21 mouse cellular contexts compared by ENCODE assay signal in the genomic region with DNA sequence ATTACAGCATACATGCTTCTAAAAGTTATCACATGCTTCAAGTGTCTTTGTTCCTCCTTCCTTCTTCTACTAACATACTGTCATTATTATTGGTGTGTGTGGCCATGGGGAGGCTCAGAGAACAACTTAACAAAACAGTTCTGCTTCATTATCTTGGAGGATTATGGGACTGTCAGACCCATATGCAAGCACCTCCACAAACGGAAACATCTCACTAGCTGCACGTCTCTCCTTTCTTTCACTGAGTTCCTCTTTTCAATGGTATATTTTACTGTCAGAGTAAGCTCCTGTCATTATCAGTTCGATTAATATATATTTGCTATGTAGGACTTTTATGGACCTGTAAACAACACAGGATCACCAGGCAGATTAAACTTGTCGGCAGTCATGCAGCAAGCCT. TPM values are rescaled to one million over a fixed set of nuclear protein-coding genes. Genes with fewer than 3 reads are reported as not detected.
DNase-seq lines count a peak whose midpoint lies in the region; ATAC-seq and TF ChIP-seq lines count a peak whose summit lies in the region.
"Had no signal": no experiment of that assay in that cellular context is flagged by ENCODE, and none has a peak within 500 bp of the region (broad histone marks: within the 10 kb centered on the region; RNA-seq: fewer than 3 reads in every experiment).

No protein-coding gene starts in this region.

- H3K4me1 ChIP-seq in heart, adult 2 months (ENCODE audit: control insufficient read depth, insufficient read depth, low read length), result peaks cover 1% of the 10 kb centered on the region; the same call in 1 of the 2 replicates
- peaks cover 0 to 10% of the 10 kb centered on the region in 2 experiments; a peak in 2 of 4 replicates for H3K4me1 ChIP-seq in MEL (ENCODE audit: control insufficient read depth in 1 of 2, insufficient read depth in 2 of 2, low read length in 2 of 2)
- H3K4me1 ChIP-seq: intestine, embryonic 15.5 days had no signal

- no peaks in the 10 kb centered on the region for H3K79me2 ChIP-seq in heart, adult 2 months (replicated peaks; ENCODE audit: control insufficient read depth, insufficient read depth, low read length)
- H3K79me2 ChIP-seq in MEL (ENCODE audit: control insufficient read depth, insufficient read depth, low read length, poor library complexity), result no peaks in the 10 kb centered on the region

- TF ChIP-seq CTCF in heart, adult 2 months (IDR thresholded peaks at IDR 0.05), result no peak
- no peak for TF ChIP-seq CTCF in MEL (IDR thresholded peaks at IDR 0.05 in 2 of 3, conservative IDR thresholded peaks at IDR 0.05 in 1 of 3; ENCODE audit: control insufficient read depth in 1 of 3, insufficient read depth in 1 of 3, low read depth in 2 of 3, low read length in 3 of 3, poor library complexity in 1 of 3, severe bottlenecking in 1 of 3)

- no peaks in the 10 kb centered on the region for H3K9me3 ChIP-seq in MEL (replicated peaks; ENCODE audit: insufficient read depth, low read length)
- H3K9me3 ChIP-seq: forebrain, embryonic 10.5 days; forebrain, embryonic 15.5 days; hindbrain, embryonic 10.5 days; hindbrain, embryonic 13.5 days; intestine, embryonic 15.5 days had no signal

- H3K4me3 ChIP-seq in heart, adult 2 months, result no peak overlapping the region
- peak overlapping the region; percentile 22 to 43 for H3K4me3 ChIP-seq in MEL (ENCODE audit: control insufficient read depth in 1 of 2, insufficient read depth in 1 of 2, low read depth in 2 of 2, low read length in 2 of 2)
- H3K4me3 ChIP-seq: forebrain, embryonic 10.5 days; forebrain, embryonic 15.5 days; hindbrain, embryonic 10.5 days; hindbrain, embryonic 13.5 days; intestine, embryonic 15.5 days had no signal

- no peak for TF ChIP-seq POLR2A in heart, adult 2 months (IDR thresholded peaks at IDR 0.05; ENCODE audit: insufficient read depth, low read depth, low read length)
- TF ChIP-seq POLR2A in MEL (IDR thresholded peaks at IDR 0.05; ENCODE audit: control insufficient read depth in 1 of 2, insufficient read depth in 1 of 2, low read depth in 1 of 2, low read length in 2 of 2, poor library complexity in 1 of 2), result no peak

- no peak overlapping the region for H3K9ac ChIP-seq in heart, adult 2 months (ENCODE audit: low read depth, low read length)
- H3K9ac ChIP-seq in MEL (ENCODE audit: control insufficient read depth, low read depth, low read length, poor library complexity, severe bottlenecking), result peak overlapping the region; percentile 29
- H3K9ac ChIP-seq: forebrain, embryonic 15.5 days; hindbrain, embryonic 13.5 days; intestine, embryonic 15.5 days had no signal

- H3K36me3 ChIP-seq in heart, adult 2 months (ENCODE audit: control insufficient read depth, insufficient read depth, low read length), result no peaks in the 10 kb centered on the region
- peaks cover 0 to 2% of the 10 kb centered on the region in 2 experiments; a peak in 1 of 4 replicates for H3K36me3 ChIP-seq in MEL (ENCODE audit: control insufficient read depth in 1 of 2, insufficient read depth in 2 of 2, low read length in 2 of 2)
- H3K36me3 ChIP-seq in splenic B cell, adult 2 months (ENCODE audit: control insufficient read depth, insufficient read depth, low read length, poor library complexity, severe bottlenecking), result no peaks in the 10 kb centered on the region
- H3K36me3 ChIP-seq: forebrain, embryonic 10.5 days; forebrain, embryonic 15.5 days; hindbrain, embryonic 10.5 days; hindbrain, embryonic 13.5 days; intestine, embryonic 15.5 days had no signal

- WGBS in heart, adult 2 months, result 40% methylated on average over 4 of the region's 4 CpGs

- no peak for TF ChIP-seq RAD21 in MEL (IDR thresholded peaks at IDR 0.05; ENCODE audit: low read depth, low read length)

- TF ChIP-seq EP300 in heart, adult 2 months (IDR thresholded peaks at IDR 0.05; ENCODE audit: insufficient read depth, low read depth, low read length), result no peak
- peak in 1 of 2 experiments; percentile 70; a peak in 2 of 4 replicates for TF ChIP-seq EP300 in MEL (IDR thresholded peaks at IDR 0.05; ENCODE audit: low read depth in 1 of 2, low read length in 2 of 2)

- intact Hi-C loops in heart, adult 2 months (cut with DNase I), result no loop called here

- peak; percentile 25 for ATAC-seq in granulocyte monocyte progenitor cell, adult 5-6 weeks (replicated peaks; ENCODE audit: poor library complexity, severe bottlenecking)
- ATAC-seq: intestine, embryonic 15.5 days; Patski had no signal

- no peak overlapping the region for H3K27ac ChIP-seq in heart, adult 2 months
- peak overlapping the region; percentile 60 for H3K27ac ChIP-seq in MEL (ENCODE audit: control insufficient read depth, low read depth, low read length)
- H3K27ac ChIP-seq: forebrain, embryonic 10.5 days; hindbrain, embryonic 10.5 days; hindbrain, embryonic 13.5 days; intestine, embryonic 15.5 days had no signal

- peak; percentile 36 for DNase-seq in heart, adult 11 months
- DNase-seq in heart, adult 2 months, result no peak
- DNase-seq in MEL (ENCODE audit: low read depth, low spot score), result peak; percentile 86
- DNase-seq in splenic B cell, adult 2 months (ENCODE audit: low read depth, low spot score), result peak; percentile 59
- DNase-seq in ovary, postnatal 36 days (ENCODE audit: low spot score), result no peak
- DNase-seq in kidney, postnatal 10 days, result no peak
- DNase-seq: adrenal gland, adult 2 months; adrenal gland, postnatal 14 days; cerebellum, adult 11 months; cerebellum, adult 9-11 months; cerebellum, postnatal 36 days; gastrocnemius, postnatal 10 days; kidney, adult 11 months had no signal

- no peaks in the 10 kb centered on the region for H3K27me3 ChIP-seq in heart, adult 2 months (ENCODE audit: control insufficient read depth, insufficient read depth, low read length)
- H3K27me3 ChIP-seq in MEL (ENCODE audit: control insufficient read depth in 1 of 2, insufficient read depth in 2 of 2, low read length in 2 of 2), result no peaks in the 10 kb centered on the region
- no peaks in the 10 kb centered on the region for H3K27me3 ChIP-seq in splenic B cell, adult 2 months (ENCODE audit: control insufficient read depth, insufficient read depth, low read length, poor library complexity, severe bottlenecking)
- H3K27me3 ChIP-seq: CH12.LX; forebrain, embryonic 15.5 days; hindbrain, embryonic 13.5 days; intestine, embryonic 15.5 days; Patski had no signal

TF ChIP-seq in MEL, 35 proteins besides CTCF, POLR2A, EP300 and RAD21 (continues in another document):
- TF ChIP-seq POLR2AphosphoS5 (IDR thresholded peaks at IDR 0.05; ENCODE audit: borderline replicate concordance, low read depth, low read length) (no peak), TAL1 (IDR thresholded peaks at IDR 0.05; ENCODE audit: low read length) (no peak), RCOR1 (IDR thresholded peaks at IDR 0.05; ENCODE audit: low read depth, low read length) (no peak), MEF2A (IDR thresholded peaks at IDR 0.05; ENCODE audit: extremely low read depth, insufficient replicate concordance, low read depth, low read length, poor library complexity, severe bottlenecking) (no peak), GATA1 (IDR thresholded peaks at IDR 0.05; ENCODE audit: low read depth, low read length) (peak; percentile 50), TCF12 (IDR thresholded peaks at IDR 0.05; ENCODE audit: low read depth, low read length) (no peak), ELF1 (IDR thresholded peaks at IDR 0.05; ENCODE audit: low read depth, low read length) (no peak), E2F4 (IDR thresholded peaks at IDR 0.05; ENCODE audit: borderline replicate concordance, low read depth, low read length) (no peak), ZNF384 (IDR thresholded peaks at IDR 0.05; ENCODE audit: low read depth, low read length) (no peak), ZMIZ1 (IDR thresholded peaks at IDR 0.05; ENCODE audit: low read depth, low read length) (no peak), SIN3A (IDR thresholded peaks at IDR 0.05; ENCODE audit: low read length) (peak; percentile 85), NRF1 (IDR thresholded peaks at IDR 0.05; ENCODE audit: insufficient read depth, low read depth, low read length, poor library complexity, severe bottlenecking) (no peak), ZKSCAN1 (IDR thresholded peaks at IDR 0.05; ENCODE audit: low read depth, low read length) (no peak), UBTF (IDR thresholded peaks at IDR 0.05; ENCODE audit: borderline replicate concordance, insufficient read depth, low read depth, low read length) (no peak), MAX (IDR thresholded peaks at IDR 0.05; ENCODE audit: low read length) (peak; percentile 30; the same call in 1 of the 2 replicates), MXI1 (IDR thresholded peaks at IDR 0.05; ENCODE audit: low read depth, low read length) (peak; percentile 72), USF1 (IDR thresholded peaks at IDR 0.05; ENCODE audit: low read depth, low read length) (no peak), ETS1 (IDR thresholded peaks at IDR 0.05; ENCODE audit: low read depth, low read length) (peak; percentile 38; the same call in 1 of the 2 replicates), CHD2 (IDR thresholded peaks at IDR 0.05; ENCODE audit: low read length) (no peak), MYC (IDR thresholded peaks at IDR 0.05; ENCODE audit: low read depth, low read length) (0 out of 2 replicates have a peak, but pooled peaks have one; percentile 24), MAZ (IDR thresholded peaks at IDR 0.05; ENCODE audit: low read depth, low read length) (no peak), HCFC1 (IDR thresholded peaks at IDR 0.05; ENCODE audit: low read depth, low read length) (peak; percentile 26; the same call in 1 of the 2 replicates), KAT2A (conservative IDR thresholded peaks at IDR 0.05; ENCODE audit: low read depth, low read length) (no peak), ZC3H11A (IDR thresholded peaks at IDR 0.05; ENCODE audit: low read depth, low read length) (no peak), TBP (IDR thresholded peaks at IDR 0.05; ENCODE audit: low read depth, low read length) (0 out of 2 replicates have a peak, but pooled peaks have one; percentile 17), GABPA (IDR thresholded peaks at IDR 0.05; ENCODE audit: low read depth, low read length) (no peak), NELFE (IDR thresholded peaks at IDR 0.05; ENCODE audit: low read depth, low read length) (no peak), JUND (IDR thresholded peaks at IDR 0.05; ENCODE audit: low read depth, low read length) (no peak), MYB (IDR thresholded peaks at IDR 0.05; ENCODE audit: low read depth, low read length) (no peak), POLR2AphosphoS2 (IDR thresholded peaks at IDR 0.05; ENCODE audit: low read length) (no peak)

RNA-seq across cellular contexts. Expression of gene Rwdd3, which starts 11.1 kb away (rescaled TPM):
- total RNA-seq in heart, adult 2 months (2021), result 1 to 10 TPM; 2.1 to 2.2 TPM
- 0.96 and 1.5 TPM in 2 replicates for polyA plus RNA-seq in heart, adult 2 months (2012; rRNA removed)
- 4.1 and 4.2 TPM in 2 replicates for total RNA-seq in MEL (2012; rRNA removed)
- 1 to 10 TPM in 1 of 2 experiments, not detected in 1; 4.8 TPM for polyA plus RNA-seq in MEL (2012; ENCODE audit: insufficient read depth in 1 of 2, insufficient read length in 2 of 2, low read depth in 1 of 2, low replicate concordance in 2 of 2, missing spikeins in 1 of 2)
- total RNA-seq in granulocyte monocyte progenitor cell, adult 5-6 weeks (2014; fragmentation: Nextera tagmentation), result 3.7 and 7.4 TPM in 2 replicates
- total RNA-seq in granulocyte monocyte progenitor cell, adult 5-6 weeks (2017), result 6.6 and 7.8 TPM in 2 replicates

Comparison
In these comparisons a context has a peak if more than half of its experiments do, and no peak if none do; other contexts are left out.
1. DNase-seq: peak in heart, adult 11 months (single experiment), MEL (single experiment) and splenic B cell, adult 2 months (single experiment); none in heart, adult 2 months (0 of 2), ovary, postnatal 36 days (single experiment) and kidney, postnatal 10 days (single experiment).